Mouse (Mus musculus): Measurements from ENCODE around the gene Ppp4c. TPM values are rescaled to one million over a fixed set of nuclear protein-coding genes. Genes with fewer than 3 reads are reported as not detected.

The Ppp4c gene
- polyA plus RNA-seq, 1 experiment from 2014 or later, result 135 TPM

GRCm38 (mm10) chr7:126775185-126775977, 16.9 kb downstream of the Ppp4c start:
- Histone ChIP-seq H3K27me3 (replicated peaks; ENCODE audit: control insufficient read depth, insufficient read depth, low read length) (no peaks in the 10 kb centered on the region), H3K9me3 (ENCODE audit: control insufficient read depth) (no peaks in the 10 kb centered on the region), H3K9ac (ENCODE audit: low read depth, low read length) (no peak overlapping the region), H3K4me3 (ENCODE audit: low read depth, low read length) (no peak overlapping the region), H3K4me1 (replicated peaks; ENCODE audit: control insufficient read depth, insufficient read depth, low read length) (no peaks in the 10 kb centered on the region; the same call in 1 of the 2 replicates), H3K4me2 (replicated peaks; ENCODE audit: low read depth) (0 out of 2 replicates have a peak overlapping the region, but pooled peaks have one; percentile 99), H3K36me3 (ENCODE audit: control insufficient read depth, insufficient read depth) (peaks cover 27% of the 10 kb centered on the region), H3K27ac (ENCODE audit: low read depth, low read length) (0 out of 2 replicates have a peak overlapping the region, but pooled peaks have one; percentile 29)
- WGBS, result 78% methylated on average over 10 of the region's 10 CpGs
- peak; percentile 55 for TF ChIP-seq CTCF (IDR thresholded peaks at IDR 0.05; ENCODE audit: low read depth)
- no peak for ATAC-seq

GRCm38 (mm10) chr7:126774463-126774862, 17.8 kb downstream of the Ppp4c start:
- Histone ChIP-seq H3K4me1 (replicated peaks; ENCODE audit: control insufficient read depth, insufficient read depth, low read length) (no peaks in the 10 kb centered on the region; the same call in 1 of the 2 replicates), H3K9me3 (ENCODE audit: control insufficient read depth) (no peaks in the 10 kb centered on the region), H3K27me3 (replicated peaks; ENCODE audit: control insufficient read depth, insufficient read depth, low read length) (no peaks in the 10 kb centered on the region), H3K36me3 (ENCODE audit: control insufficient read depth, insufficient read depth) (peaks cover 36% of the 10 kb centered on the region), H3K4me2 (replicated peaks; ENCODE audit: low read depth) (no peak overlapping the region), H3K9ac (ENCODE audit: low read depth, low read length) (no peak overlapping the region), H3K4me3 (ENCODE audit: low read depth, low read length) (no peak overlapping the region), H3K27ac (ENCODE audit: low read depth, low read length) (peak overlapping the region; percentile 50)
- 63% methylated on average over 2 of the region's 2 CpGs for whole genome bisulfite sequencing
- no peak for ATAC-seq
- no peak for TF ChIP-seq CTCF (IDR thresholded peaks at IDR 0.05; ENCODE audit: low read depth)

DNA sequence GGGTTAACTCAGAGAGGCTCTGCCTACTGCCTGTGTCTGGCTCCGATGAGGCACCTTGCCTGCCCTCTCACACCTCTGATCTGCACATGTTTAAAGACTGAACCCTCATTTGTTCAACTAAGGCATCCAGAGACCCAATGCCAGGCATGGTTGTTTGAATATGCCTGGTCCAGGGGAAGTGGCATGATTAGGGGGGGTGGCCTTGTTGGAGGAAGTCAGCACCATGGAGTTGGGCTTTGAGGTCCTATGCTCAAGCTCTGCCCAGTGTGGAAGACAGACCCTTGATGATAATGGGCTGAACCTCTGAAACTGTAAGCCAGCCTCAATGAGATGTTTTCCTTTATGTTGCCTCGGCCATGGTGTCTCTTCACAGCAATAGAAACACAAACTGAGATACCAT, 18.9 kb downstream of the Ppp4c start:
- Histone ChIP-seq H3K4me2 (replicated peaks; ENCODE audit: low read depth) (no peak overlapping the region), H3K27me3 (replicated peaks; ENCODE audit: control insufficient read depth, insufficient read depth, low read length) (no peaks in the 10 kb centered on the region), H3K36me3 (ENCODE audit: control insufficient read depth, insufficient read depth) (peaks cover 48% of the 10 kb centered on the region), H3K27ac (ENCODE audit: low read depth, low read length) (no peak overlapping the region), H3K4me1 (replicated peaks; ENCODE audit: control insufficient read depth, insufficient read depth, low read length) (no peaks in the 10 kb centered on the region; the same call in 1 of the 2 replicates), H3K9ac (ENCODE audit: low read depth, low read length) (no peak overlapping the region), H3K9me3 (ENCODE audit: control insufficient read depth) (no peaks in the 10 kb centered on the region), H3K4me3 (ENCODE audit: low read depth, low read length) (no peak overlapping the region)
- no peak for TF ChIP-seq CTCF (IDR thresholded peaks at IDR 0.05; ENCODE audit: low read depth)
- ATAC-seq, result no peak
- 79% methylated on average over 2 of the region's 2 CpGs for WGBS

DNA sequence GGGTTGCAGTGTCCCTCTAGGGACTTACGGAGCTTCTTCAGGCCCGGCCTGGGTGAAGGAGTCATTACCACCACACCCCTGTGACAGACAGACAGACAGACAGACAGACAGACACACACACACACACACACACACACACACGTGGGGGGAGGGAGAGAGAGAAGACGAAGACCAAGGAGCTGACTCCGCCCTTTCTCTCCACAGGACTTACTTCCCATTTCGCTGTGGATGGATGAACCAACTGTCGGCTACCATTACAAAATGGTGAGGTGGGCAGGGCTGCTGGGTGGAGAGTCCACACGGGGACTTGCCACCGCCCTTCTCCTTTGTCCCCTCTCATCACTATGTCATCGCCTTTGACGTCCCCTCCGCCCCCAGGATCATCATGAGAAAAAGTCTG, 21.5 kb downstream of the Ppp4c start:
- H3K4me2 ChIP-seq (replicated peaks; ENCODE audit: low read depth), result no peak overlapping the region
- H3K27ac ChIP-seq (ENCODE audit: low read depth, low read length), result no peak overlapping the region
- H3K27me3 ChIP-seq (replicated peaks; ENCODE audit: control insufficient read depth, insufficient read depth, low read length), result no peaks in the 10 kb centered on the region
- WGBS, result 83% methylated on average over 12 of the region's 12 CpGs
- H3K9me3 ChIP-seq (ENCODE audit: control insufficient read depth), result no peaks in the 10 kb centered on the region
- TF ChIP-seq CTCF (IDR thresholded peaks at IDR 0.05; ENCODE audit: low read depth), result no peak
- H3K9ac ChIP-seq (ENCODE audit: low read depth, low read length), result no peak overlapping the region
- no peaks in the 10 kb centered on the region for H3K4me1 ChIP-seq (replicated peaks; ENCODE audit: control insufficient read depth, insufficient read depth, low read length)
- no peak overlapping the region for H3K4me3 ChIP-seq (ENCODE audit: low read depth, low read length)
- peaks cover 73% of the 10 kb centered on the region for H3K36me3 ChIP-seq (ENCODE audit: control insufficient read depth, insufficient read depth)
- ATAC-seq, result no peak

DNA sequence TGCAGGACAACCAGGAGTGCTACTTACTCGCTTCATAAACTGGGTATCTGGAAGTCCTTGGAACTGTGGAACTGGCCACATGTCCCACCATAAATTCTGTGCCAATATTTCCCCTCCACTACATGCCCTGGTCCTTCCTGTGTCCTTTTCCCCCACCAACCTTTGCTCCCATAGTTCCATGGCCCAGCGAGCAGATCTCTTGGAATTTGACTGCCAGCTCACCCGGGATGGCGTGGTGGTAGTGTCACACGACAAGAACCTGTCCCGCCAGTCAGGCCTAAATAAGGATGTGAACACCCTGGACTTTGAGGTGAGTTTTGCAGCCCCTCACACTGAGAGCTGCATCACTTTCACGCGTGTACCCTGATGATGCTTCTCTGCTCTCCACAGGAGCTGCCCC, 25.3 kb downstream of the Ppp4c start:
- no peak overlapping the region for H3K27ac ChIP-seq (ENCODE audit: low read depth, low read length)
- WGBS, result 85% methylated on average over 8 of the region's 8 CpGs
- H3K4me3 ChIP-seq (ENCODE audit: low read depth, low read length), result no peak overlapping the region
- H3K4me2 ChIP-seq (replicated peaks; ENCODE audit: low read depth), result no peak overlapping the region
- H3K9me3 ChIP-seq (ENCODE audit: control insufficient read depth), result no peaks in the 10 kb centered on the region
- TF ChIP-seq CTCF (IDR thresholded peaks at IDR 0.05; ENCODE audit: low read depth), result no peak
- H3K36me3 ChIP-seq (ENCODE audit: control insufficient read depth, insufficient read depth), result peaks cover 94% of the 10 kb centered on the region
- ATAC-seq, result no peak
- 0 out of 2 replicates have a peak, but pooled peaks cover 6% of the 10 kb centered on the region for H3K4me1 ChIP-seq (replicated peaks; ENCODE audit: control insufficient read depth, insufficient read depth, low read length)
- H3K27me3 ChIP-seq (replicated peaks; ENCODE audit: control insufficient read depth, insufficient read depth, low read length), result no peaks in the 10 kb centered on the region
- H3K9ac ChIP-seq (ENCODE audit: low read depth, low read length), result no peak overlapping the region

GRCm38 (mm10) chr7:126766201-126766600, 26.1 kb downstream of the Ppp4c start, which contains the start of gene Gdpd3:
TSS of gene Gdpd3 (plus strand) at chr7:126766334.
- WGBS, result 65% methylated on average over 16 of the region's 16 CpGs
- Histone ChIP-seq H3K4me1 (replicated peaks; ENCODE audit: control insufficient read depth, insufficient read depth, low read length) (peaks cover 12% of the 10 kb centered on the region; the same call in 1 of the 2 replicates), H3K4me3 (ENCODE audit: low read depth, low read length) (no peak within 1 kb of the TSS), H3K9ac (ENCODE audit: low read depth, low read length) (no peak within 1 kb of the TSS), H3K27ac (ENCODE audit: low read depth, low read length) (0 out of 2 replicates have a peak within 1 kb of the TSS, but pooled peaks have one; percentile 15), H3K36me3 (ENCODE audit: control insufficient read depth, insufficient read depth) (peaks cover 94% of the 10 kb centered on the region), H3K4me2 (replicated peaks; ENCODE audit: low read depth) (no peak within 1 kb of the TSS), H3K27me3 (replicated peaks; ENCODE audit: control insufficient read depth, insufficient read depth, low read length) (no peaks in the 10 kb centered on the region), H3K9me3 (ENCODE audit: control insufficient read depth) (no peaks in the 10 kb centered on the region)
- TF ChIP-seq CTCF (IDR thresholded peaks at IDR 0.05; ENCODE audit: low read depth), result no peak
- no peak; the same call in 1 of the 2 replicates for ATAC-seq
